Mouse (Mus musculus): ENCODE measurements around the gene 1810010H24Rik.

DNA sequence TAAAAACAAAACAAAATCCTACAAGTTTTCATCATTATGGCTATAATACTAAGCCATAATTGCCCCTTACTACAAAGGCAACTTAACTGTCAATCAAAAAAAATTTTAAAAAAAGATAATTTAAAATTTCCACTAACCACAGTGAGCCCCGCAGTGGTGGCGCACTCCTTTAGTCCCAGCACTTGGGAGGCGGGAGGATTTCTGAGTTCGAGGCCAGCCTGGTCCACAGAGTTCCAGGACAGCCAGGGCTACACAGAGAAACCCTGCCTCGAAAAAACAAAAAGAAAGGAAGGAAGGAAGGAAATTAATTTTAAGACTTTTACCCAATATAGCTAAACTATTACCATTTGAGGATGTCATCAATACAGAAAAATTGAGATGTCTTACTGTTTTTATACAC lies 27.5 kb upstream of the 1810010H24Rik start:
- no peak for TF ChIP-seq POLR2A (IDR thresholded peaks at IDR 0.05; ENCODE audit: insufficient read depth, low read depth, low read length)
- TF ChIP-seq CTCF (IDR thresholded peaks at IDR 0.05; ENCODE audit: insufficient read depth, low read depth, low read length): no peak
